ENCODE assay signal across 19 mouse cellular contexts in the genomic region with DNA sequence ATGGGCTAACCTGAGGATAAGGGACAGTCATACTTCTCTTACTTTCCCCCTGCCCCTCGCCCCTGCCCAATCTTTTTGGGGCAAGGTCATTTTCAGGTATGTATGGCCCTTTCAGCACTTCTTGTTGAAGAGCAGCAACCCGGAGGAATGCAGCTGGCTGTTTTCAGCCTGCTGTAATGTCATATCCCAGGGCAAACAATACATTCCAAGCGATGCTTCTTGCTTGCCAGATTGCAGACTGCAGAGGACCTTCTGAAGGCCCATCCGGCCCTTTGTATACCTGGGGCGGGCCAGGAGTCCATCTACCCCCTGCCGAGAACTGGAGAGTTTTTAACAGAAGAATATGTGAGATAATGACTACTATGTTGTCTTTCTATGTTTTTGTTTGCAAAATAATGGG.
DNase-seq lines count a peak whose midpoint lies in the region; TF ChIP-seq lines count a peak whose summit lies in the region.
"Had no signal": no experiment of that assay in that cellular context is flagged by ENCODE, and none has a peak within 500 bp of the region (broad histone marks: within the 10 kb centered on the region; RNA-seq: fewer than 3 reads in every experiment).

No protein-coding gene starts in this region.

- no peaks in the 10 kb centered on the region for H3K4me1 ChIP-seq in ES-E14 (ENCODE audit: control insufficient read depth in 2 of 2, insufficient read depth in 2 of 2, low read length in 2 of 2, poor library complexity in 1 of 2)
- H3K4me1 ChIP-seq: embryonic facial prominence, embryonic 13.5 days; embryonic facial prominence, embryonic 15.5 days; forebrain, embryonic 10.5 days; forebrain, embryonic 12.5 days had no signal

- no peak overlapping the region for H3K9ac ChIP-seq in ES-E14 (ENCODE audit: insufficient read depth, low read depth, low read length, poor library complexity, severe bottlenecking)
- H3K9ac ChIP-seq: embryonic facial prominence, embryonic 13.5 days; embryonic facial prominence, embryonic 15.5 days; forebrain, embryonic 12.5 days had no signal

- no peak overlapping the region for H3K4me3 ChIP-seq in ES-E14 (ENCODE audit: insufficient read depth in 1 of 2, low read depth in 1 of 2, low read length in 2 of 2, poor library complexity in 1 of 2, severe bottlenecking in 1 of 2)
- H3K4me3 ChIP-seq: embryonic facial prominence, embryonic 13.5 days; embryonic facial prominence, embryonic 15.5 days; erythroblast, embryonic 14.5 days; forebrain, embryonic 10.5 days; forebrain, embryonic 12.5 days had no signal

- no peak overlapping the region for H3K27ac ChIP-seq in ES-E14 (ENCODE audit: insufficient read depth, low read depth, low read length, poor library complexity, severe bottlenecking)
- H3K27ac ChIP-seq: embryonic facial prominence, embryonic 13.5 days; embryonic facial prominence, embryonic 15.5 days; forebrain, embryonic 10.5 days; forebrain, embryonic 12.5 days had no signal

- no peaks in the 10 kb centered on the region for H3K36me3 ChIP-seq in ES-E14 (ENCODE audit: control insufficient read depth, insufficient read depth, low read length, poor library complexity, severe bottlenecking)
- H3K36me3 ChIP-seq: embryonic facial prominence, embryonic 13.5 days; embryonic facial prominence, embryonic 15.5 days; forebrain, embryonic 10.5 days; forebrain, embryonic 12.5 days had no signal

- H3K9me3 ChIP-seq in ES-E14 (ENCODE audit: control insufficient read depth, insufficient read depth, low read depth, low read length), result no peaks in the 10 kb centered on the region
- H3K9me3 ChIP-seq: embryonic facial prominence, embryonic 15.5 days had no signal

- in situ Hi-C loops in ES-E14 (cut with MboI; ENCODE audit: low sequenced_read_pairs in 2 of 2, unreplicated experiment in 2 of 2), result no loop called here

- DNase-seq in ES-CJ7 (ENCODE audit: low read depth, low spot score) (peak; percentile 40), ES-E14 (ENCODE audit: low read depth, low spot score) (peak; percentile 20), ZHBTc4 (ENCODE audit: low read depth, low spot score) (peak; percentile 81)
- no peak for DNase-seq in cerebellum, postnatal 4 days (ENCODE audit: low spot score in 2 of 2)
- DNase-seq in heart, adult 8-10 months (ENCODE audit: low spot score), result no peak
- DNase-seq: adrenal gland, adult 2 months; adrenal gland, postnatal 10 days; adrenal gland, postnatal 25 days; cerebellum, adult 11 months; cerebellum, adult 18-20 months; cerebellum, adult 8-10 months; cerebellum, adult 9-11 months; cerebellum, postnatal 25 days; embryo, embryonic 11 days had no signal

TF ChIP-seq in ES-E14, 5 proteins besides CTCF, POLR2A, EP300 and RAD21:
- TF ChIP-seq ZC3H11A (IDR thresholded peaks at IDR 0.05; ENCODE audit: borderline replicate concordance, low read depth, low read length) (no peak), ZNF384 (IDR thresholded peaks at IDR 0.05; ENCODE audit: low read depth, low read length) (no peak), CHD2 (IDR thresholded peaks at IDR 0.05; ENCODE audit: low read depth, low read length) (no peak), MAFK (IDR thresholded peaks at IDR 0.05; ENCODE audit: insufficient read depth, low read depth, low read length) (no peak), HCFC1 (IDR thresholded peaks at IDR 0.05; ENCODE audit: borderline replicate concordance, insufficient read depth, low read length) (no peak)

Comparison
In these comparisons a context has a peak if more than half of its experiments do, and no peak if none do; other contexts are left out.
1. DNase-seq: peak in ES-CJ7 (single experiment), ES-E14 (single experiment) and ZHBTc4 (single experiment); none in cerebellum, postnatal 4 days (0 of 2) and heart, adult 8-10 months (single experiment).